Mouse (Mus musculus) forebrain, embryonic 14.5 days (tissue): ENCODE data around the gene Cideb. TPM values are rescaled to one million over a fixed set of nuclear protein-coding genes. Genes with fewer than 3 reads are reported as not detected.
"Not testable (repeated sequence)": the region's sequence is repeated elsewhere in the genome, so short reads cannot be mapped to it uniquely, and the experiment has no call there.

ENCODE experiments used
- ATAC-seq: fragments of 200-750 bp; cut with Nextera tagmentation; 2 replicates; pipeline ENCODE4 v1.8.0; 2017; ENCODE audit warnings: mild to moderate bottlenecking, moderate library complexity
- DNase-seq: peaks from one replicate; pipeline ENCODE4 v3.0.0-alpha.2; 2015; ENCODE audit warnings: low spot score
- H3K27ac ChIP-seq: fragments of 300-500 bp; sonication (generic); 2 replicates; pipeline ENCODE4 v1.5.1; 2014; ENCODE audit warnings: low read depth, mild to moderate bottlenecking, control low read depth, low read length, moderate library complexity
- H3K27me3 ChIP-seq: fragments of 300-500 bp; sonication (generic); replicated peaks from 2 replicates; pipeline ENCODE4 v1.6.1; 2014; ENCODE audit warnings: low read length, control low read depth, mixed read lengths; ENCODE audit not compliant: control insufficient read depth, insufficient read depth
- H3K36me3 ChIP-seq: fragments of 300-500 bp; sonication (generic); 2 replicates; pipeline ENCODE4 v1.6.1; 2014; ENCODE audit warnings: low read length, control low read depth; ENCODE audit not compliant: control insufficient read depth, insufficient read depth
- H3K4me1 ChIP-seq: fragments of 300-500 bp; sonication (generic); 2 replicates; pipeline ENCODE4 v1.6.1; 2014; ENCODE audit warnings: antibody characterized with exemption, low read length, control low read depth; ENCODE audit not compliant: control insufficient read depth, insufficient read depth
- H3K4me2 ChIP-seq: fragments of 300-500 bp; sonication (generic); 2 replicates; pipeline ENCODE4 v1.6.1; 2014; ENCODE audit warnings: mild to moderate bottlenecking, control low read depth, low read length
- H3K4me3 ChIP-seq: fragments of 300-500 bp; sonication (generic); 2 replicates; pipeline ENCODE4 v1.5.1; 2014; ENCODE audit warnings: low read depth, low read length, control low read depth
- H3K9ac ChIP-seq: fragments of 300-500 bp; sonication (generic); 2 replicates; pipeline ENCODE4 v1.6.1; 2014; ENCODE audit warnings: mild to moderate bottlenecking, low read length, control low read depth, moderate library complexity
- H3K9me3 ChIP-seq: fragments of 300-500 bp; sonication (generic); replicated peaks from 2 replicates; pipeline ENCODE4 v1.6.1; 2016; ENCODE audit warnings: low read length, control low read depth, mixed read lengths; ENCODE audit not compliant: control insufficient read depth
- WGBS: fragments of 180-500 bp; shearing (Covaris S2); extraction: QIAGEN DNeasy Blood & Tissue Kit; methylation state at CpG from one replicate; pipeline ENCODE4 v1.1.7; 2014; 5-methylcytosine and 5-hydroxymethylcytosine counted together
- polyA plus RNA-seq: library from polyadenylated mRNA; unstranded; fragments of >200 nt; fragmentation: Nextera tagmentation; extraction: Ambion mirVana; gene quantifications from 2 replicates; pipeline ENCODE4 v1.2.1, GENCODE M21; 2014

Cideb gene
- polyA plus RNA-seq, 1 experiment from 2014 or later: 0.14 TPM

DNA sequence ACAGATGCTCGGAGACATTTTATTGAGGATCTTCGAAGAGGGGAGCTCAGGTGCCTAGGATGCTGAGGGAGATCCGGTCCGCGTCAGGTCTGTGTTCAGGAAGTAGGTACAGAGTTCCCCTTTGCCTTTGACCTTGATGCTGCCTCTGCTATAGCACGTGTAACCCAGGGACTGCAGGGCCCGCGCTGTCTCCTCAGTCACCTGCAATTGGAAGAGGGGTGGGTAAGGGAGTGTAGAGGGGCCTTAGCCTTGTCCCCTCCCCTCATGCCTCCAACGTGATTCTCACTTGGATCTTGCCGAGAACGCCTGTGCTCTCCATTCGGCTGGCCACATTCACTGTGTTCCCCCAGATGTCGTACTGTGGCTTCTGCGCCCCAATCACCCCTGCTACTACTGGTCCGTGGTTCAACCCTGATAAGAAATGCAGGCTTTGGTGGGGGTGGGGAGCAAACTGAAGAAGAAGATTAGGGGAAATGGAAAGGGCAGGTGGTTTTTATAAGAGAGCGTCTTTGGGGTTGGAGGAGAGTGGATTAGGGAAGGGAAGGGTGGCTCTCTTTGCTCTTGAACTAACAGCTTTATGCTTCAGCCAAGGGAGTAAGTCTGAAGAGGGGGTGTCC, 10.9 kb upstream of the Cideb start:
- Histone ChIP-seq H3K36me3 (no peaks in the 10 kb centered on the region), H3K9ac (no peak overlapping the region), H3K9me3 (no peaks in the 10 kb centered on the region), H3K4me2 (no peak overlapping the region), H3K27ac (no peak overlapping the region), H3K27me3 (peaks cover 30% of the 10 kb centered on the region), H3K4me3 (no peak overlapping the region), H3K4me1 (peaks cover 4% of the 10 kb centered on the region; the same call in 1 of the 2 replicates)
- no peak for ATAC-seq
- WGBS: 77% methylated on average over 16 of the region's 16 CpGs
- no peak for DNase-seq

GRCm38 (mm10) chr14:55768555-55768954, 10.3 kb upstream of the Cideb start:
- no peak overlapping the region for H3K4me2 ChIP-seq
- no peak overlapping the region for H3K9ac ChIP-seq
- ATAC-seq (no peak), DNase-seq (no peak)
- H3K4me1 ChIP-seq: peaks cover 4% of the 10 kb centered on the region; the same call in 1 of the 2 replicates
- no peaks in the 10 kb centered on the region for H3K36me3 ChIP-seq
- H3K4me3 ChIP-seq: no peak overlapping the region
- H3K27ac ChIP-seq: no peak overlapping the region
- WGBS: 89% methylated on average over 6 of the region's 6 CpGs
- no peaks in the 10 kb centered on the region for H3K9me3 ChIP-seq
- peaks cover 31% of the 10 kb centered on the region for H3K27me3 ChIP-seq

DNA sequence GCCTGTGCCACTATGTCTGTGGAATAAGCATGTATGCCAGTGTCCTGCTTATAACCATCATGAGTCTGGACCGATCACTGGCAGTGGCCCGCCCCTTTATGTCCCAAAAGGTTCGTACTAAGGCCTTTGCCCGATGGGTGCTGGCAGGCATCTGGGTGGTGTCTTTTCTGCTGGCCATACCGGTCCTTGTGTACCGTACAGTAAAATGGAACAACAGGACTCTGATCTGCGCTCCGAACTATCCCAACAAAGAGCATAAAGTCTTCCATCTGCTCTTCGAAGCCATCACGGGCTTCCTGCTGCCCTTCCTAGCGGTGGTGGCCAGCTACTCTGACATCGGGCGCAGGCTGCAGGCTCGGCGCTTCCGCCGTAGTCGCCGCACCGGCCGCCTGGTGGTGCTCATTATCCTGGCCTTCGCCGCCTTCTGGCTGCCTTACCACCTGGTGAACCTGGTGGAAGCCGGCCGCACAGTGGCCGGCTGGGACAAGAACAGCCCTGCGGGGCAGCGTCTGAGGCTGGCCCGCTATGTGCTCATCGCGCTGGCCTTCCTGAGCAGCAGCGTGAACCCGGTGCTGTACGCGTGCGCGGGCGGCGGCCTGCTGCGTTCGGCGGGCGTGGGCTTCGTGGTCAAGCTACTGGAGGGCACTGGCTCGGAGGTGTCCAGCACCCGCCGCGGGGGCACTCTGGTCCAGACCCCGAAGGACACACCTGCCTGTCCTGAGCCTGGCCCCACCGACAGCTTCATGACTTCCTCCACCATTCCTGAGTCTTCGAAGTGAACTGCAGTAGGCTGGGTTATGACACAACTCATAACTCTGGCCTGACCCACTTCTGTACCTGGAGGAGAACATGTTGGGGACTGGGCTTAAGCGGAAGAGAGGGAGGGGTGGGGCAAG, 9.5 kb upstream of the Cideb start:
- Histone ChIP-seq H3K4me2 (peak overlapping the region; percentile 58), H3K36me3 (no peaks in the 10 kb centered on the region), H3K9ac (peak overlapping the region; percentile 57), H3K9me3 (no peaks in the 10 kb centered on the region), H3K4me3 (peak overlapping the region; percentile 39), H3K27me3 (peaks cover 39% of the 10 kb centered on the region), H3K27ac (no peak overlapping the region), H3K4me1 (peaks cover 4% of the 10 kb centered on the region; the same call in 1 of the 2 replicates)
- WGBS: 13% methylated on average over 52 of the region's 52 CpGs
- ATAC-seq: peak; percentile 66
- DNase-seq: peak; percentile 48

DNA sequence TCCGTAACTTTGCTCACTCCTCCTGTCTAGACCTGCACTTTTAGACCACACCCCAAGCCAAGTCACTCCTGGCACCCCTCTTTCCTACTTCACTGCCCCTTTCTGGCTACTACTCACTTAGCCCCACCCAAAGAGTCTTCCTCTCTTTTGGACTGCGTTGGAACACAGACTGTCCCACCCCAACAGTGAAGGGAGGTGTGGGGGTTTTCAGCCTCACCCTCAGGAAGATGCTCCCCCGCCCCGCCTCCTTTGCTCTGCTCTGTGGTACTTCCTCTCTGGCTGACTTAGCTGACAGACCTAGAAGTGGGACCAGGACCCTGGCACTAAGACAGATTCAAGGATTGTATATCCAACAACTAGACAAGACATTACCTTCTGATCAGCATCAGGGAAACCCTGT, 7.4 kb upstream of the Cideb start, which contains the start of gene Ltb4r1:
Gene Ltb4r1, plus strand, starts transcription at position 267 of the 400 bp plus-strand sequence.
- H3K27me3 ChIP-seq: peaks cover 58% of the 10 kb centered on the region
- H3K4me3 ChIP-seq: no peak within 1 kb of the TSS
- WGBS: 78% methylated on average over 4 of the region's 4 CpGs
- H3K4me1 ChIP-seq: peaks cover 8% of the 10 kb centered on the region; the same call in 1 of the 2 replicates
- ATAC-seq (no peak), DNase-seq (no peak)
- no peaks in the 10 kb centered on the region for H3K9me3 ChIP-seq
- no peak within 1 kb of the TSS for H3K9ac ChIP-seq
- H3K27ac ChIP-seq: no peak within 1 kb of the TSS
- H3K4me2 ChIP-seq: no peak within 1 kb of the TSS
- no peaks in the 10 kb centered on the region for H3K36me3 ChIP-seq

- peaks cover 8% of the 10 kb centered on the region; the same call in 1 of the 2 replicates for H3K4me1 ChIP-seq
- 0 out of 2 replicates have a peak overlapping the region, but pooled peaks have one; percentile 92 for H3K4me2 ChIP-seq
- H3K9me3 ChIP-seq: no peaks in the 10 kb centered on the region
- no peak overlapping the region for H3K9ac ChIP-seq
- H3K27me3 ChIP-seq: peaks cover 56% of the 10 kb centered on the region
- no peak for DNase-seq
- 66% methylated on average over 7 of the region's 7 CpGs for WGBS
- no peak overlapping the region for H3K4me3 ChIP-seq
- ATAC-seq: no peak
- no peaks in the 10 kb centered on the region for H3K36me3 ChIP-seq
- no peak overlapping the region for H3K27ac ChIP-seq
Observed at GRCm38 (mm10) chr14:55763166-55763565, 4.9 kb upstream of the Cideb start.

GRCm38 (mm10) chr14:55762001-55762821, 4.0 kb upstream of the Cideb start:
- peak overlapping the region; percentile 92 for H3K4me2 ChIP-seq
- under 1% methylated on average over 77 of the region's 77 CpGs for WGBS
- peak overlapping the region; percentile 75 for H3K9ac ChIP-seq
- H3K27ac ChIP-seq: no peak overlapping the region; the same call in 1 of the 2 replicates
- peak; percentile 80 for ATAC-seq
- no peaks in the 10 kb centered on the region for H3K36me3 ChIP-seq
- H3K27me3 ChIP-seq: peaks cover 48% of the 10 kb centered on the region
- peak; percentile 57 for DNase-seq
- H3K4me1 ChIP-seq: peaks cover 4% of the 10 kb centered on the region; the same call in 1 of the 2 replicates
- peak overlapping the region; percentile 53 for H3K4me3 ChIP-seq
- H3K9me3 ChIP-seq: no peaks in the 10 kb centered on the region

DNA sequence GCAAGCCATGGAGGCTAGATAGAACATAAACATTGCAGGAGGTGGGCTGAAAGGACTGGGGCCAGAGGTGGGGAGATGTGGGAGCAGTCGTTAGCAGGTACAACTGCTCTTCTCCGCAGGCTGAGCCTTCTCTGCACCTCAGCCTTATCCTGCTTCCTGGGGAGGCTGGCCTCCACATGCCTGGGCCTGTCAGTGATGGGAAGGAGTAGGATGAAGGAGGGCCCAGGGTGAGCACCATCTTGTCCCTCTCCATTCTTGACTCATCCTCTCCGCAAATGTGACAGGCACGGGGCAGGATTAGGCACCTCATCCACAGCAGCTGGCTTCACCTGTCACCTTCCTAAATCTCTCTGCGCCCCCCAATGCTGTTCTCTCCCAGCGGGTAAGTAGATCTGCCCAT, 2.9 kb upstream of the Cideb start, which contains the start of gene Ltb4r2:
Gene Ltb4r2, plus strand, starts transcription at position 266 of the 400 bp plus-strand sequence.
- DNase-seq (no peak), ATAC-seq (no peak)
- H3K27ac ChIP-seq: no peak within 1 kb of the TSS
- no peaks in the 10 kb centered on the region for H3K9me3 ChIP-seq
- H3K9ac ChIP-seq: peak within 1 kb of the TSS; percentile 75
- H3K4me3 ChIP-seq: peak within 1 kb of the TSS; percentile 53
- H3K36me3 ChIP-seq: peaks cover under 1% of the 10 kb centered on the region; the same call in 1 of the 2 replicates
- peaks cover 45% of the 10 kb centered on the region for H3K27me3 ChIP-seq
- H3K4me2 ChIP-seq: peak within 1 kb of the TSS; percentile 92
- WGBS: 78% methylated on average over 6 of the region's 6 CpGs
- peaks cover 4% of the 10 kb centered on the region; the same call in 1 of the 2 replicates for H3K4me1 ChIP-seq

- peak overlapping the region; percentile 30 for H3K4me2 ChIP-seq
- DNase-seq (peak; percentile 87), ATAC-seq (peak; percentile 40)
- H3K4me1 ChIP-seq, H3K27ac ChIP-seq, H3K9ac ChIP-seq, H3K9me3 ChIP-seq, H3K4me3 ChIP-seq: not testable (repeated sequence)
- 0% methylated on average over 5 of the region's 6 CpGs for WGBS
- H3K36me3 ChIP-seq: peaks cover 10% of the 10 kb centered on the region
- H3K27me3 ChIP-seq: peaks cover 39% of the 10 kb centered on the region
Observed at GRCm38 (mm10) chr14:55760156-55760555, 1.9 kb upstream of the Cideb start.
